In the genomic region with DNA sequence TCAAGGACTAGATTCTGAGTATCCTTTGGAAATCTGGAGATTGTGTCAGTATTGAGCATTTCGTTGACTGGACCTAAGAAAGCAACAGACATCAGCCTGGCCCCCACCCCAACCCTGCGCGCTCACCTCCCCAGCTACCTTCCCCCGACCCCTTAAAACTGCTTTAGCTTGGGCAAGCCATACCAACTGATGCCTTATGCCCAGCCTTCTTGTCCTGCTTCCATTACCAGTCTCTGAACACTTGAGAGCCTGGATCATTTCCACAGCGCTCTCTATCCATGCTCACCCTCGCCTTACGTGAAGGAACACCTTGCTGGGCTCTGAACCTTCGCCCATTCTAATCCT, we compare ENCODE assay signal across 14 mouse cellular contexts. TPM values are rescaled to one million over a fixed set of nuclear protein-coding genes. Genes with fewer than 3 reads are reported as not detected.
DNase-seq lines count a peak whose midpoint lies in the region; ATAC-seq lines count a peak whose summit lies in the region.
"Had no signal": no experiment of that assay in that cellular context is flagged by ENCODE, and none has a peak within 500 bp of the region (broad histone marks: within the 10 kb centered on the region; RNA-seq: fewer than 3 reads in every experiment).

No protein-coding gene starts in this region.

- peak; percentile 66; the same call in 1 of the 2 replicates for ATAC-seq in limb, embryonic 11.5 days (ENCODE audit: insufficient number of reproducible peaks, low FRiP score, low TSS enrichment, low read depth)
- ATAC-seq in limb, embryonic 13.5 days (ENCODE audit: low FRiP score, low read depth): peak; percentile 1; the same call in 1 of the 2 replicates
- ATAC-seq: forebrain, embryonic 13.5 days; forebrain, embryonic 15.5 days had no signal

- H3K9me3 ChIP-seq in limb, embryonic 10.5 days (replicated peaks): no peaks in the 10 kb centered on the region
- no peaks in the 10 kb centered on the region for H3K9me3 ChIP-seq in limb, embryonic 11.5 days (ENCODE audit: control insufficient read depth, low read length)
- H3K9me3 ChIP-seq in limb, embryonic 13.5 days: no peaks in the 10 kb centered on the region
- H3K9me3 ChIP-seq: embryonic facial prominence, embryonic 10.5 days; embryonic facial prominence, embryonic 12.5 days; forebrain, embryonic 13.5 days; forebrain, embryonic 15.5 days had no signal

- H3K4me3 ChIP-seq in limb, embryonic 10.5 days: no peak overlapping the region
- no peak overlapping the region for H3K4me3 ChIP-seq in limb, embryonic 11.5 days (ENCODE audit: low read depth, low read length)
- no peak overlapping the region for H3K4me3 ChIP-seq in limb, embryonic 13.5 days
- H3K4me3 ChIP-seq: embryonic facial prominence, embryonic 10.5 days; embryonic facial prominence, embryonic 12.5 days; forebrain, embryonic 13.5 days; forebrain, embryonic 15.5 days had no signal

- DNase-seq in limb, embryonic 10.5 days (ENCODE audit: low spot score): no peak
- DNase-seq in limb, embryonic 11.5 days (ENCODE audit: low spot score): no peak
- no peak for DNase-seq in adrenal gland, adult 18-20 months (ENCODE audit: low spot score in 2 of 2)
- no peak for DNase-seq in layer of hippocampus, adult 18-20 months (ENCODE audit: low spot score in 2 of 2)
- DNase-seq in retina, postnatal 1 day: no peak
- DNase-seq: adrenal gland, adult 8-10 months; adrenal gland, postnatal 14 days; adrenal gland, postnatal 36 days had no signal

- no peak overlapping the region for H3K9ac ChIP-seq in limb, embryonic 11.5 days (ENCODE audit: low read length)
- H3K9ac ChIP-seq in limb, embryonic 13.5 days: no peak overlapping the region
- H3K9ac ChIP-seq: embryonic facial prominence, embryonic 12.5 days; forebrain, embryonic 13.5 days; forebrain, embryonic 15.5 days had no signal

- no peak overlapping the region for H3K4me2 ChIP-seq in limb, embryonic 11.5 days (ENCODE audit: low read depth, severe bottlenecking)
- H3K4me2 ChIP-seq in limb, embryonic 13.5 days (replicated peaks): peak overlapping the region; percentile 36
- H3K4me2 ChIP-seq: embryonic facial prominence, embryonic 12.5 days; forebrain, embryonic 13.5 days; forebrain, embryonic 15.5 days had no signal

- H3K27ac ChIP-seq in limb, embryonic 10.5 days: peak overlapping the region; percentile 40
- peak overlapping the region; percentile 68; the same call in 1 of the 2 replicates for H3K27ac ChIP-seq in limb, embryonic 11.5 days (replicated peaks; ENCODE audit: low read depth, low read length)
- peak overlapping the region; percentile 67; the same call in 1 of the 2 replicates for H3K27ac ChIP-seq in limb, embryonic 13.5 days
- H3K27ac ChIP-seq: embryonic facial prominence, embryonic 10.5 days; embryonic facial prominence, embryonic 12.5 days; forebrain, embryonic 13.5 days; forebrain, embryonic 15.5 days had no signal

- H3K4me1 ChIP-seq in limb, embryonic 10.5 days: peaks cover 24% of the 10 kb centered on the region
- peaks cover 6% of the 10 kb centered on the region for H3K4me1 ChIP-seq in limb, embryonic 11.5 days (ENCODE audit: control insufficient read depth, insufficient read depth, low read length)
- H3K4me1 ChIP-seq in limb, embryonic 13.5 days: peaks cover 61% of the 10 kb centered on the region

- H3K36me3 ChIP-seq in limb, embryonic 10.5 days: no peaks in the 10 kb centered on the region
- no peaks in the 10 kb centered on the region for H3K36me3 ChIP-seq in limb, embryonic 11.5 days (ENCODE audit: control insufficient read depth, insufficient read depth, low read length)
- H3K36me3 ChIP-seq in limb, embryonic 13.5 days: no peaks in the 10 kb centered on the region
- H3K36me3 ChIP-seq: embryonic facial prominence, embryonic 10.5 days; embryonic facial prominence, embryonic 12.5 days; forebrain, embryonic 15.5 days had no signal

- H3K27me3 ChIP-seq in limb, embryonic 10.5 days (ENCODE audit: low read depth, poor library complexity, severe bottlenecking): no peaks in the 10 kb centered on the region
- H3K27me3 ChIP-seq in limb, embryonic 11.5 days (ENCODE audit: control insufficient read depth, insufficient read depth, low read length): no peaks in the 10 kb centered on the region
- no peaks in the 10 kb centered on the region for H3K27me3 ChIP-seq in limb, embryonic 13.5 days
- H3K27me3 ChIP-seq: embryonic facial prominence, embryonic 12.5 days; forebrain, embryonic 13.5 days; forebrain, embryonic 15.5 days had no signal

- WGBS in limb, embryonic 10.5 days: 95% methylated on average over 8 of the region's 8 CpGs
- WGBS in limb, embryonic 11.5 days: 86% methylated on average over 8 of the region's 8 CpGs
- 72% methylated on average over 8 of the region's 8 CpGs for WGBS in limb, embryonic 13.5 days

RNA-seq across cellular contexts. Expression of a gene that starts 41.9 kb away (rescaled TPM):
- polyA plus RNA-seq in limb, embryonic 10.5 days (2016; fragmentation: Nextera tagmentation; extraction: Ambion mirVana): 6.7 and 9.5 TPM in 2 replicates
- 10.5 and 12.0 TPM in 2 replicates for polyA plus RNA-seq in limb, embryonic 11.5 days (2014; fragmentation: Nextera tagmentation; extraction: Ambion mirVana)
- polyA plus RNA-seq in limb, embryonic 13.5 days (2015; fragmentation: Nextera tagmentation; extraction: Ambion mirVana): 14.0 and 15.9 TPM in 2 replicates
- total RNA-seq in adrenal gland, adult 18-20 months (2021): 10 to 100 TPM; 15.0 to 15.8 TPM
- 10 to 100 TPM; 48.0 to 49.8 TPM for total RNA-seq in layer of hippocampus, adult 18-20 months (2021)
- total RNA-seq: MEL had no signal
